Mouse (Mus musculus) heart, embryonic 14.5 days (tissue): ENCODE measurements around the gene Plppr1. TPM values are rescaled to one million over a fixed set of nuclear protein-coding genes. Genes with fewer than 3 reads are reported as not detected.
"Not testable (repeated sequence)": the region's sequence is repeated elsewhere in the genome, so short reads cannot be mapped to it uniquely, and the experiment has no call there.

Experiments used
- ATAC-seq: fragments of 200-750 bp; cut with Nextera tagmentation; 2 replicates; pipeline ENCODE4 v1.8.0; 2017; ENCODE audit warnings: low read depth, moderate TSS enrichment; ENCODE audit not compliant: insufficient number of reproducible peaks, insufficient read depth, low FRiP score
- H3K27ac ChIP-seq, 2 experiments: fragments of 200-500 bp in 1 of 2; fragments of 300-500 bp in 1 of 2; sonication (generic) in 1 of 2; replicated peaks in 1 of 2; 2 replicates each; pipeline ENCODE4 v1.5.1; 2012 to 2014; ENCODE audit warnings: low read depth in 2 of 2, low read length in 2 of 2, control low read depth in 1 of 2, mild to moderate bottlenecking in 1 of 2, mixed read lengths in 1 of 2; ENCODE audit not compliant: control insufficient read depth in 1 of 2, insufficient read depth in 1 of 2
- H3K27me3 ChIP-seq: fragments of 300-500 bp; sonication (generic); 2 replicates; pipeline ENCODE4 v1.6.1; 2014; ENCODE audit warnings: mild to moderate bottlenecking, low read length, control low read depth; ENCODE audit not compliant: control insufficient read depth, insufficient read depth
- H3K36me3 ChIP-seq: fragments of 300-500 bp; sonication (generic); 2 replicates; pipeline ENCODE4 v1.6.1; 2014; ENCODE audit warnings: mild to moderate bottlenecking, control low read depth, low read length, mixed read lengths; ENCODE audit not compliant: control insufficient read depth, insufficient read depth
- H3K4me1 ChIP-seq, 2 experiments: fragments of 200-500 bp in 1 of 2; fragments of 300-500 bp in 1 of 2; sonication (generic) in 1 of 2; 2 replicates each; pipeline ENCODE4 v1.6.1; 2012 to 2014; ENCODE audit warnings: low read length in 2 of 2, control low read depth in 1 of 2, mixed read lengths in 1 of 2; ENCODE audit not compliant: control insufficient read depth in 2 of 2, insufficient read depth in 2 of 2
- H3K4me2 ChIP-seq: fragments of 300-500 bp; sonication (generic); 2 replicates; pipeline ENCODE4 v1.6.1; 2014; ENCODE audit warnings: mild to moderate bottlenecking, low read length
- H3K4me3 ChIP-seq, 2 experiments: fragments of 200-500 bp in 1 of 2; fragments of 300-500 bp in 1 of 2; sonication (generic) in 1 of 2; 2 replicates each; pipeline ENCODE4 v1.5.1; 2012 to 2014; ENCODE audit warnings: low read length in 2 of 2, mild to moderate bottlenecking in 2 of 2, control low read depth in 1 of 2, low read depth in 1 of 2, moderate library complexity in 1 of 2; ENCODE audit not compliant: control insufficient read depth in 1 of 2, insufficient read depth in 1 of 2
- H3K9ac ChIP-seq: fragments of 300-500 bp; sonication (generic); 2 replicates; pipeline ENCODE4 v1.6.1; 2014; ENCODE audit warnings: mild to moderate bottlenecking, low read length
- H3K9me3 ChIP-seq: fragments of 300-500 bp; sonication (generic); 2 replicates; pipeline ENCODE4 v1.6.1; 2016; ENCODE audit warnings: low read length, control low read depth; ENCODE audit not compliant: control insufficient read depth
- WGBS: fragments of 180-500 bp; shearing (Covaris S2); extraction: QIAGEN DNeasy Blood & Tissue Kit; methylation state at CpG from one replicate; pipeline ENCODE4 v1.1.7; 2014; 5-methylcytosine and 5-hydroxymethylcytosine counted together
- polyA plus RNA-seq: library from polyadenylated mRNA; unstranded; fragments of >200 nt; fragmentation: Nextera tagmentation; extraction: Ambion mirVana; gene quantifications from 2 replicates; pipeline ENCODE4 v1.2.1, GENCODE M21; 2014

The Plppr1 gene
- polyA plus RNA-seq, 1 experiment from 2014 or later: 4.8 TPM

DNA sequence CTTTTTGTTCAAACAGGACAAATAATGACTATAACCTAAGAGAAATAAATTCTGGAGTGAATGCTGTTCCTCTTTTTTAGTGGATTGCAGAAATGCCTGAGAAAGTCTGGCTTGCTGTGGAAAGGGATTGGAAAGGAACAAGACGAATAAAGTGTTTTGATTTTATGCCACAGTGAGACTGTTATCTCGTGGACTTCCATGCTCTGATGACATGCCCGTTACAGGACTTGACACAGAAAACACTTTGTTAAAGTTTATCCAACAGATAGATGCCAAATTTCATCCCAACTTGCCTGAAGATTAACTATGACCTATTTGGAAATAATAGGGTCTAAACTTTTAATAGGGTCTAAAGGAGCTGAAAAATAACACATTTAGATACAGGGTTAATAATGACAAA, 281.0 kb downstream of the Plppr1 start:
- not testable (repeated sequence) for H3K4me2 ChIP-seq, H3K27ac ChIP-seq, H3K9ac ChIP-seq, H3K4me3 ChIP-seq, ATAC-seq, H3K4me1 ChIP-seq, H3K27me3 ChIP-seq, H3K9me3 ChIP-seq, H3K36me3 ChIP-seq
- 40% methylated on average over 3 of the region's 3 CpGs for WGBS

DNA sequence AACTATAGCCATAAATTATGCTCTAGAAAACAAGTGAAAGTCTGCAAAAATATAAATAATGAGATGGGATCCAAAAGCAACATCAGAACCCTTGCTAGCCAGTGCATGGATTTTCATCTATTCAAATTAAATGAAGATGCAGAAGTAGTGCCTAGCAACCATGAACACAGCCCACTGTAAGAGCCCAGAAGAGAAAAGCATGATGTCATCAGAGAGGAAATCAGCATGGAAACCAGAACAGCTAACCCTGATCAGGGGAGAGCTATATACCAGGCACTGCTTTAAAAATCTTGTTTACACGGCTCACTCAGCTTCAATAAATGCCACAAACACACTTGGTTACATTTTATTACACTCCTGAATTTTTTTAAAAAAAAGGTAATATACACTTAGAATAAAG, 288.9 kb downstream of the Plppr1 start:
- 66% methylated on average over 1 of the region's 1 CpGs for WGBS
- H3K27me3 ChIP-seq, H3K9me3 ChIP-seq, H3K9ac ChIP-seq, H3K4me2 ChIP-seq, H3K27ac ChIP-seq, ATAC-seq, H3K4me1 ChIP-seq, H3K36me3 ChIP-seq, H3K4me3 ChIP-seq: not testable (repeated sequence)

DNA sequence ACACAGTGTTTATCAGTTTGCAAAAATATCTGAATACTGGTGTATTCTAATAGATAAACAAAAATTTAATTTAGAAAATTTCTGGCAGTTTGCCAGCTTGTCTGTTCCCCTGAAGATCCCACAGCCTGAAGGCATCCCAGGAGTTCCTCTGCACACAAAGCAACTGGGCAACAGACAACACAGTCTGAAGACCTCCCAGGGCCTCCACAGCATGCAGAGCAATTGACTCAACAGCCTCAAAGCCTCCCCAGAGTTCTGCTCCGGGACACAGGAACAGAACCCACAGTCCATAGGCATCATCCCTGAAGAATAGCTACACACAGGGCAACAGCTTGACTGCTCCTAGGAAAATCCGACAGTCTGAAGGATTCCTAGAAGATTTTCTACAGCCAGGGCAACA, 289.6 kb downstream of the Plppr1 start:
- no peak overlapping the region for H3K9ac ChIP-seq
- no peak overlapping the region for H3K27ac ChIP-seq
- 70% methylated on average over 2 of the region's 2 CpGs for WGBS
- ATAC-seq: no peak
- H3K27me3 ChIP-seq: no peaks in the 10 kb centered on the region
- H3K4me2 ChIP-seq: no peak overlapping the region
- H3K9me3 ChIP-seq: no peaks in the 10 kb centered on the region
- H3K4me3 ChIP-seq: no peak overlapping the region
- no peaks in the 10 kb centered on the region for H3K4me1 ChIP-seq
- no peaks in the 10 kb centered on the region for H3K36me3 ChIP-seq

DNA sequence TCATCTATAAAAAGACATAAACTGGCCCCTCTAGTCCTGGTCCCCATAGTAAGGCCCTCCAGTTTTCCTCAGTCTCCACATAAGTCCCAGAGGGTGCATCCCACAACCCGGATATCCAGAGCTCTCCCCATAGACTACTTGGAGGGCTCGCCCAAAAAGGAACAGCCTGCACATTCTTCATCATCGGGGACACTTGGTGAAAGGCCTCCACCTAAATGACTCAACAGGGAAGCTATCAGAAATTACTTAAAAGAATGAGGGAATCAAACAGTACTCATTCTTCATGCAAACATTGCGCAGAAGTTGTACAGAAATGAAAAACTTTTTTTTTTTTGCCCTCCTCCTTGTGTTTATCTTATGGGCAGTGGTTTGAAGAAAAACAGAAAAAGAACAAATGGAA, 291.4 kb downstream of the Plppr1 start:
- 71% methylated on average over 4 of the region's 4 CpGs for WGBS
- no peak for ATAC-seq
- H3K9me3 ChIP-seq: no peaks in the 10 kb centered on the region
- no peak overlapping the region for H3K4me2 ChIP-seq
- H3K27me3 ChIP-seq: no peaks in the 10 kb centered on the region
- no peak overlapping the region for H3K27ac ChIP-seq
- no peak overlapping the region for H3K9ac ChIP-seq
- no peak overlapping the region for H3K4me3 ChIP-seq
- H3K4me1 ChIP-seq: no peaks in the 10 kb centered on the region
- H3K36me3 ChIP-seq: no peaks in the 10 kb centered on the region

DNA sequence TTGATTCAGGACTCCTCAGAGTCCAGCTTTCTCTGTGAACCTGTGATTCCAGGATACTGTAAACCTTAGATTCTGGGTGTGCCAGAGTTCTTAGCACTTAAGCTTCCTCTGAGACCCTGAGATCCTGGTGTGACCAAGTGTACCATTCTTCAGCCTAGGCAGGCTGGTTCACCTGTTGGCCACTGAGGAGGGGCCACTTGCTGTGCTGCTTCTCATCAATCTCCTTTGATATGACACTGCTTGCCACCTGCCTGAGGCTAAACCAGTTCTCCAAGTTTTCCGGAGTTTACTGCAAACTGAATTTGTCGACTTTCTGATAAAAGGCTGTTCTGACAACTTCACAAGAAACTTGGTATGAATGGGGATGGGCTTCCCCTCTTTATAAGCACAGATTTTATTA, 298.0 kb downstream of the Plppr1 start:
- H3K4me3 ChIP-seq: no peak overlapping the region
- H3K27ac ChIP-seq: no peak overlapping the region
- no peaks in the 10 kb centered on the region for H3K27me3 ChIP-seq
- 70% methylated on average over 2 of the region's 2 CpGs for WGBS
- H3K4me2 ChIP-seq: no peak overlapping the region
- no peak overlapping the region for H3K9ac ChIP-seq
- ATAC-seq: no peak
- no peaks in the 10 kb centered on the region for H3K4me1 ChIP-seq
- no peaks in the 10 kb centered on the region for H3K9me3 ChIP-seq
- no peaks in the 10 kb centered on the region for H3K36me3 ChIP-seq

DNA sequence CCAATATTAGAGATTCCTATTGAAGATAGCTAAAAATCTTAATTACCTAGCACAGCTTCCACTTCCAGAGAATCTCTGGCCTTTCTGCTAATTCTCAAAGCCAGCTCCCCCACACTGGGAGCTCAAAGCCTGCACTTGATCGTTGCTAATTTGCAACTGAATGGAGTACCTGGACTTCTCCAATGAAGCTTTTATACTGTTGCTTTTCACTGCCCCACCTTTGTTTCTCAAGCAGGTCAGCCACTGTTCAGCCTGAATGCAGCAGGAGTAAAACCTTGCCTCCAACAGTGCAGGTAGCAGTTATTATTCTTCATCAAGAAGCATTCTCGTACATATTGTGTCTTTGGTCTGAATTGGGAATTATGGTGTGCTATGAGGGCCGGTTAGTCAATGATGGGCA, 309.0 kb downstream of the Plppr1 start:
- H3K9me3 ChIP-seq: peaks cover 15% of the 10 kb centered on the region; the same call in 1 of the 2 replicates
- not testable (repeated sequence) for ATAC-seq, H3K27ac ChIP-seq, H3K4me3 ChIP-seq, H3K36me3 ChIP-seq, H3K9ac ChIP-seq, H3K4me1 ChIP-seq, H3K4me2 ChIP-seq, H3K27me3 ChIP-seq
- 72% methylated on average over 3 of the region's 3 CpGs for WGBS

DNA sequence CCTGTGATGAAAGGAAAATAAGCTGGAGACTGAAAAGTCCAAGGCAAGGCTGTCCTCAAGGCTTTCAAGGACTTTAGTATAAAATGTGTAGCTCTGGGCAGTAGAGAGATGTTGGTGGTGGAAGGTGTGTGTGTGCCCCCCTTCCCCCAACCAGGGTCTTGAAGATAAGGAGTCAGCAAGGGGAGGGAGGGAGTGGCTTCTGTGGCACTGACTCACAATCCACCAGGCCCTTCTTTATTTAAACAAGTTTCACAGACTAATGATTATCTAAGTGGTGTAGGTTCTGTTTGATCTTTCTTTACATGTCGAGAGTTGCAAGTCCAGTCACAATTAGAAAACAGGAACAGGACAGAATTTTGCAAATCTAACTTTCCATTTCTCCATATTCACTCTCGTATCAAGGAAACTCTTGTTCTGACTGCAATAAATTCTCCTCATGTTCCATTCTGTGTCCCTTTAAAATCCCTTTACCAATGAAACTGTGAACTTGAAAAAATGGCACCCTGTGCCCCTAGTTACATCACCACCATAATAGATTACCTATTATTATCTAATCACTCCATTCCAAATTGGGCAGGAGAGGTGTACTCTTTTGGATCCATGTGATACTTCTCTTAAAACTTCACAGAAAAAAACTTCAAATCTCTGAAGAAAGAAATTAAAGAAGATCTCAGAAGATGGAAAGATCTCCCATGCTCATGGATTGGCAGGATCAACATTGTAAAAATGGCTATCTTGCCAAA, 324.7 kb downstream of the Plppr1 start:
- not testable (repeated sequence) for H3K9ac ChIP-seq, H3K27me3 ChIP-seq, H3K9me3 ChIP-seq, H3K27ac ChIP-seq, H3K4me3 ChIP-seq, H3K4me2 ChIP-seq, H3K4me1 ChIP-seq, H3K36me3 ChIP-seq, ATAC-seq
- 52% methylated on average over 1 of the region's 2 CpGs for WGBS

DNA sequence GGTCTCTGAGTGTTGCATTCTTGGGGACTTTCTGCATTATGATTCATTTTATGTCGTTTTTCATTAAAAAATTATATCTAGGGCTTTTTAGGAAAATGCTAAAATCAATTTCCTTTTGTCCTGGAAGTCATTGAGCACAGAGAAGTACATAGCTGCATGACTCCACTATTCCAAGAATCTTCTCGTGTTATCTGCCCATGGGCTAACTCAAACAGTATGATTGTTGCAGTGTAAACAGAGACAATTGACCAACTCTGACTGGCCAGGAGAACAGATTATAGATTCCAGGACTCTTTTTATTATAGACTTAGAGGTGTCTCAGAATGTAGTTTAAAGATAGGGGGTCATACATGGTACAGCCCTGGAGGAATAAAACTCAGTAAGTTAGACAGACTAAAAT, 327.8 kb downstream of the Plppr1 start:
- H3K27me3 ChIP-seq: no peaks in the 10 kb centered on the region
- no peaks in the 10 kb centered on the region for H3K4me1 ChIP-seq
- H3K9ac ChIP-seq: no peak overlapping the region
- WGBS: 42% methylated on average over 2 of the region's 2 CpGs
- H3K27ac ChIP-seq: no peak overlapping the region
- no peak overlapping the region for H3K4me3 ChIP-seq
- no peak for ATAC-seq
- no peaks in the 10 kb centered on the region for H3K36me3 ChIP-seq
- no peaks in the 10 kb centered on the region for H3K9me3 ChIP-seq
- no peak overlapping the region for H3K4me2 ChIP-seq
